Mouse (Mus musculus) forebrain, embryonic 16.5 days (tissue): ENCODE results near the gene Tef. TPM values are rescaled to one million over a fixed set of nuclear protein-coding genes. Genes with fewer than 3 reads are reported as not detected.

Source experiments
- ATAC-seq: fragments of 200-750 bp; cut with Nextera tagmentation; 2 replicates; pipeline ENCODE4 v1.8.0; 2017; ENCODE audit warnings: mild to moderate bottlenecking, moderate library complexity
- H3K27ac ChIP-seq: fragments of 300-500 bp; sonication (generic); 2 replicates; pipeline ENCODE4 v1.5.1; 2014; ENCODE audit warnings: low read length, control low read depth
- H3K27me3 ChIP-seq: fragments of 300-500 bp; sonication (generic); replicated peaks from 2 replicates; pipeline ENCODE4 v1.6.1; 2014; ENCODE audit warnings: low read length; ENCODE audit not compliant: control insufficient read depth, insufficient read depth
- H3K36me3 ChIP-seq: fragments of 300-500 bp; sonication (generic); 2 replicates; pipeline ENCODE4 v1.6.1; 2014; ENCODE audit not compliant: control insufficient read depth, insufficient read depth
- H3K4me1 ChIP-seq: fragments of 300-500 bp; sonication (generic); replicated peaks from 2 replicates; pipeline ENCODE4 v1.6.1; 2014; ENCODE audit warnings: low read length; ENCODE audit not compliant: control insufficient read depth, insufficient read depth
- H3K4me2 ChIP-seq: fragments of 300-500 bp; sonication (generic); 2 replicates; pipeline ENCODE4 v1.6.1; 2014; ENCODE audit warnings: mild to moderate bottlenecking, low read length, control low read depth
- H3K4me3 ChIP-seq: fragments of 300-500 bp; sonication (generic); replicated peaks from 2 replicates; pipeline ENCODE4 v1.5.1; 2014; ENCODE audit warnings: mild to moderate bottlenecking, low read length, control low read depth
- H3K9ac ChIP-seq: fragments of 300-500 bp; sonication (generic); replicated peaks from 2 replicates; pipeline ENCODE4 v1.6.1; 2014; ENCODE audit warnings: low read depth, low read length, control low read depth
- H3K9me3 ChIP-seq: fragments of 300-500 bp; sonication (generic); 2 replicates; pipeline ENCODE4 v1.6.1; 2016; ENCODE audit warnings: low read length; ENCODE audit not compliant: control insufficient read depth
- WGBS: fragments of 180-500 bp; shearing (Covaris S2); extraction: QIAGEN DNeasy Blood & Tissue Kit; methylation state at CpG from one replicate; pipeline ENCODE4 v1.1.7; 2014; 5-methylcytosine and 5-hydroxymethylcytosine counted together
- polyA plus RNA-seq: library from polyadenylated mRNA; unstranded; fragments of >200 nt; fragmentation: Nextera tagmentation; extraction: Ambion mirVana; gene quantifications from 2 replicates; pipeline ENCODE4 v1.2.1, GENCODE M21; 2015

Tef gene
- polyA plus RNA-seq, 1 experiment from 2014 or later: 32.7 TPM

- Histone ChIP-seq H3K4me2 (no peak overlapping the region), H3K4me1 (peaks cover 26% of the 10 kb centered on the region), H3K9ac (no peak overlapping the region), H3K4me3 (no peak overlapping the region), H3K27me3 (no peaks in the 10 kb centered on the region), H3K36me3 (no peaks in the 10 kb centered on the region), H3K9me3 (no peaks in the 10 kb centered on the region), H3K27ac (no peak overlapping the region)
- WGBS: 82% methylated on average over 4 of the region's 4 CpGs
- ATAC-seq: no peak
Measured at GRCm38 (mm10) chr15:81806621-81807404, 4.6 kb downstream of the Tef start.

- 79% methylated on average over 2 of the region's 2 CpGs for WGBS
- no peak for ATAC-seq
- H3K9me3 ChIP-seq: no peaks in the 10 kb centered on the region
- no peak overlapping the region for H3K27ac ChIP-seq
- no peak overlapping the region for H3K4me2 ChIP-seq
- H3K4me1 ChIP-seq: peaks cover 29% of the 10 kb centered on the region
- H3K9ac ChIP-seq: no peak overlapping the region
- no peaks in the 10 kb centered on the region for H3K27me3 ChIP-seq
- no peak overlapping the region for H3K4me3 ChIP-seq
- no peaks in the 10 kb centered on the region for H3K36me3 ChIP-seq
Measured at GRCm38 (mm10) chr15:81808799-81809198, 6.6 kb downstream of the Tef start.

GRCm38 (mm10) chr15:81809550-81809949 is 7.3 kb downstream of the Tef start:
- no peak overlapping the region for H3K4me3 ChIP-seq
- H3K9me3 ChIP-seq: no peaks in the 10 kb centered on the region
- peak overlapping the region; percentile 62 for H3K9ac ChIP-seq
- WGBS: 52% methylated on average over 1 of the region's 1 CpGs
- H3K27ac ChIP-seq: peak overlapping the region; percentile 90
- H3K4me2 ChIP-seq: peak overlapping the region; percentile 81
- peaks cover 29% of the 10 kb centered on the region for H3K4me1 ChIP-seq
- H3K27me3 ChIP-seq: no peaks in the 10 kb centered on the region
- no peak for ATAC-seq
- H3K36me3 ChIP-seq: no peaks in the 10 kb centered on the region

- WGBS: 0% methylated on average over 10 of the region's 10 CpGs
- ATAC-seq: peak; percentile 11; the same call in 1 of the 2 replicates
- H3K27ac ChIP-seq: peak overlapping the region; percentile 90
Measured at GRCm38 (mm10) chr15:81810150-81810549, 7.9 kb downstream of the Tef start.

GRCm38 (mm10) chr15:81810671-81811598 is 8.7 kb downstream of the Tef start:
- H3K36me3 ChIP-seq: peaks cover 8% of the 10 kb centered on the region
- no peaks in the 10 kb centered on the region for H3K9me3 ChIP-seq
- H3K4me3 ChIP-seq: peak overlapping the region; percentile 81
- peak overlapping the region; percentile 90 for H3K27ac ChIP-seq
- peak; percentile 99 for ATAC-seq
- peaks cover 33% of the 10 kb centered on the region for H3K4me1 ChIP-seq
- under 1% methylated on average over 70 of the region's 89 CpGs for WGBS
- H3K9ac ChIP-seq: peak overlapping the region; percentile 82
- H3K4me2 ChIP-seq: peak overlapping the region; percentile 81
- no peaks in the 10 kb centered on the region for H3K27me3 ChIP-seq

More at GRCm38 (mm10) chr15:81810150-81810549, 7.9 kb downstream of the Tef start:
- H3K27me3 ChIP-seq: no peaks in the 10 kb centered on the region
- H3K36me3 ChIP-seq: peaks cover 2% of the 10 kb centered on the region
- peaks cover 33% of the 10 kb centered on the region for H3K4me1 ChIP-seq
- peak overlapping the region; percentile 62 for H3K9ac ChIP-seq
- H3K9me3 ChIP-seq: no peaks in the 10 kb centered on the region
- H3K4me2 ChIP-seq: peak overlapping the region; percentile 81
- H3K4me3 ChIP-seq: peak overlapping the region; percentile 81

- peak overlapping the region; percentile 83 for H3K27ac ChIP-seq
- ATAC-seq: no peak
- H3K27me3 ChIP-seq: no peaks in the 10 kb centered on the region
- peaks cover 33% of the 10 kb centered on the region for H3K4me1 ChIP-seq
- H3K36me3 ChIP-seq: peaks cover 11% of the 10 kb centered on the region
- H3K4me3 ChIP-seq: peak overlapping the region; percentile 81
- peak overlapping the region; percentile 82 for H3K9ac ChIP-seq
- 1% methylated on average over 20 of the region's 26 CpGs for WGBS
- no peaks in the 10 kb centered on the region for H3K9me3 ChIP-seq
- H3K4me2 ChIP-seq: peak overlapping the region; percentile 81
Measured at GRCm38 (mm10) chr15:81811599-81811996, 9.4 kb downstream of the Tef start.

GRCm38 (mm10) chr15:81812287-81812686 is 10.1 kb downstream of the Tef start:
- WGBS: 15% methylated on average over 3 of the region's 3 CpGs
- H3K36me3 ChIP-seq: peaks cover 18% of the 10 kb centered on the region
- H3K9ac ChIP-seq: peak overlapping the region; percentile 82
- H3K27me3 ChIP-seq: no peaks in the 10 kb centered on the region
- H3K4me1 ChIP-seq: peaks cover 33% of the 10 kb centered on the region
- H3K4me2 ChIP-seq: peak overlapping the region; percentile 81
- ATAC-seq: no peak
- H3K27ac ChIP-seq: no peak overlapping the region
- no peaks in the 10 kb centered on the region for H3K9me3 ChIP-seq
- H3K4me3 ChIP-seq: peak overlapping the region; percentile 81

GRCm38 (mm10) chr15:81812696-81813631 is 10.7 kb downstream of the Tef start:
- H3K27ac ChIP-seq: no peak overlapping the region
- ATAC-seq: no peak
- H3K4me3 ChIP-seq: peak overlapping the region; percentile 81
- 72% methylated on average over 7 of the region's 7 CpGs for WGBS
- H3K27me3 ChIP-seq: no peaks in the 10 kb centered on the region
- peak overlapping the region; percentile 81 for H3K4me2 ChIP-seq
- peaks cover 22% of the 10 kb centered on the region for H3K36me3 ChIP-seq
- H3K4me1 ChIP-seq: peaks cover 33% of the 10 kb centered on the region
- no peak overlapping the region for H3K9ac ChIP-seq
- no peaks in the 10 kb centered on the region for H3K9me3 ChIP-seq
